Mouse (Mus musculus) liver, embryonic 13.5 days (tissue): ENCODE data around the gene Ywhaq. TPM values are rescaled to one million over a fixed set of nuclear protein-coding genes. Genes with fewer than 3 reads are reported as not detected.

Experiments
- ATAC-seq: fragments of 200-750 bp; cut with Nextera tagmentation; 2 replicates; pipeline ENCODE4 v1.8.0; 2017; ENCODE audit warnings: low read depth, mild to moderate bottlenecking, moderate number of reproducible peaks, moderate library complexity
- DNase-seq: peaks from one replicate; pipeline ENCODE4 v3.0.0; 2022
- H3K27ac ChIP-seq: fragments of 300-500 bp; sonication (generic); 2 replicates; pipeline ENCODE4 v1.5.1; 2015; ENCODE audit warnings: moderate library complexity, mild to moderate bottlenecking, inconsistent platforms
- H3K27me3 ChIP-seq: fragments of 300-500 bp; sonication (generic); 2 replicates; pipeline ENCODE4 v1.6.1; 2015; ENCODE audit warnings: mild to moderate bottlenecking, inconsistent platforms
- H3K36me3 ChIP-seq: fragments of 300-500 bp; sonication (generic); 2 replicates; pipeline ENCODE4 v1.6.1; 2015; ENCODE audit warnings: mild to moderate bottlenecking, inconsistent platforms
- H3K4me1 ChIP-seq: fragments of 300-500 bp; sonication (generic); replicated peaks from 2 replicates; pipeline ENCODE4 v1.6.1; 2015; ENCODE audit warnings: inconsistent platforms
- H3K4me2 ChIP-seq: fragments of 300-500 bp; sonication (generic); 2 replicates; pipeline ENCODE4 v1.6.1; 2015; ENCODE audit warnings: inconsistent platforms, mild to moderate bottlenecking, moderate library complexity
- H3K4me3 ChIP-seq: fragments of 300-500 bp; sonication (generic); replicated peaks from 2 replicates; pipeline ENCODE4 v1.5.1; 2015; ENCODE audit warnings: mild to moderate bottlenecking, inconsistent platforms
- H3K9ac ChIP-seq: fragments of 300-500 bp; sonication (generic); 2 replicates; pipeline ENCODE4 v1.6.1; 2015; ENCODE audit warnings: mild to moderate bottlenecking, inconsistent platforms
- H3K9me3 ChIP-seq: fragments of 300-500 bp; sonication (generic); replicated peaks from 2 replicates; pipeline ENCODE4 v1.6.1; 2016; ENCODE audit warnings: inconsistent platforms
- WGBS: fragments of 180-500 bp; shearing (Covaris S2); methylation state at CpG from one replicate; pipeline ENCODE4 v1.1.7; 2015; ENCODE audit not compliant: insufficient replicate concordance; 5-methylcytosine and 5-hydroxymethylcytosine counted together
- polyA plus RNA-seq: library from polyadenylated mRNA; unstranded; fragments of >200 nt; fragmentation: Nextera tagmentation; extraction: Ambion mirVana; gene quantifications from 2 replicates; pipeline ENCODE4 v1.2.1, GENCODE M21; 2015

Ywhaq gene
- polyA plus RNA-seq, 1 experiment from 2014 or later: 262 TPM

GRCm38 (mm10) chr12:21438294-21438693 lies 20.9 kb upstream of the Ywhaq start:
- H3K4me3 ChIP-seq: no peak overlapping the region
- no peaks in the 10 kb centered on the region for H3K36me3 ChIP-seq
- no peak overlapping the region for H3K9ac ChIP-seq
- H3K27me3 ChIP-seq: no peaks in the 10 kb centered on the region
- no peak overlapping the region for H3K4me2 ChIP-seq
- DNase-seq (no peak), ATAC-seq (no peak)
- 60% methylated on average over 3 of the region's 3 CpGs for WGBS
- H3K27ac ChIP-seq: no peak overlapping the region
- no peaks in the 10 kb centered on the region for H3K9me3 ChIP-seq
- H3K4me1 ChIP-seq: peaks cover 6% of the 10 kb centered on the region; the same call in 1 of the 2 replicates

GRCm38 (mm10) chr12:21431950-21432349 lies 14.5 kb upstream of the Ywhaq start:
- Histone ChIP-seq H3K9ac (no peak overlapping the region), H3K4me1 (peaks cover 4% of the 10 kb centered on the region), H3K4me2 (no peak overlapping the region), H3K36me3 (no peaks in the 10 kb centered on the region), H3K9me3 (no peaks in the 10 kb centered on the region), H3K27ac (no peak overlapping the region), H3K4me3 (no peak overlapping the region), H3K27me3 (no peaks in the 10 kb centered on the region)
- no peak for DNase-seq
- ATAC-seq: no peak
- 62% methylated on average over 8 of the region's 8 CpGs for WGBS

- no peak overlapping the region for H3K27ac ChIP-seq
- DNase-seq: no peak
- WGBS: 27% methylated on average over 2 of the region's 2 CpGs
- peaks cover 11% of the 10 kb centered on the region for H3K4me1 ChIP-seq
- no peak overlapping the region for H3K9ac ChIP-seq
- no peaks in the 10 kb centered on the region for H3K36me3 ChIP-seq
- no peaks in the 10 kb centered on the region for H3K27me3 ChIP-seq
- H3K4me2 ChIP-seq: no peak overlapping the region
- H3K9me3 ChIP-seq: no peaks in the 10 kb centered on the region
- no peak for ATAC-seq
- H3K4me3 ChIP-seq: no peak overlapping the region
Measured at GRCm38 (mm10) chr12:21431039-21431438, 13.6 kb upstream of the Ywhaq start.

- Histone ChIP-seq H3K27ac (no peak overlapping the region), H3K27me3 (no peaks in the 10 kb centered on the region), H3K4me3 (no peak overlapping the region), H3K4me2 (no peak overlapping the region), H3K9ac (no peak overlapping the region), H3K9me3 (no peaks in the 10 kb centered on the region), H3K4me1 (peaks cover 20% of the 10 kb centered on the region), H3K36me3 (no peaks in the 10 kb centered on the region)
- ATAC-seq: no peak
- 42% methylated on average over 4 of the region's 4 CpGs for WGBS
- DNase-seq: no peak
Measured at GRCm38 (mm10) chr12:21430140-21430539, 12.7 kb upstream of the Ywhaq start.

- no peaks in the 10 kb centered on the region for H3K9me3 ChIP-seq
- WGBS: 64% methylated on average over 1 of the region's 1 CpGs
- no peaks in the 10 kb centered on the region for H3K27me3 ChIP-seq
- H3K9ac ChIP-seq: no peak overlapping the region
- no peaks in the 10 kb centered on the region for H3K36me3 ChIP-seq
- no peak overlapping the region for H3K4me2 ChIP-seq
- H3K4me1 ChIP-seq: peaks cover 18% of the 10 kb centered on the region
- ATAC-seq (no peak), DNase-seq (no peak)
- no peak overlapping the region for H3K27ac ChIP-seq
- no peak overlapping the region for H3K4me3 ChIP-seq
Measured at GRCm38 (mm10) chr12:21429021-21429420, 11.6 kb upstream of the Ywhaq start.

GRCm38 (mm10) chr12:21426065-21426940 lies 8.9 kb upstream of the Ywhaq start:
- 10% methylated on average over 16 of the region's 16 CpGs for WGBS
- H3K4me3 ChIP-seq: no peak overlapping the region
- no peak overlapping the region for H3K9ac ChIP-seq

GRCm38 (mm10) chr12:21424683-21425082 lies 7.2 kb upstream of the Ywhaq start:
- no peak overlapping the region for H3K4me2 ChIP-seq
- DNase-seq: no peak
- H3K9me3 ChIP-seq: no peaks in the 10 kb centered on the region
- H3K27me3 ChIP-seq: no peaks in the 10 kb centered on the region
- H3K4me1 ChIP-seq: peaks cover 26% of the 10 kb centered on the region
- no peaks in the 10 kb centered on the region for H3K36me3 ChIP-seq
- no peak overlapping the region for H3K4me3 ChIP-seq
- no peak overlapping the region for H3K27ac ChIP-seq
- WGBS: 55% methylated on average over 7 of the region's 7 CpGs
- ATAC-seq: no peak
- H3K9ac ChIP-seq: no peak overlapping the region

More at GRCm38 (mm10) chr12:21426065-21426940, 8.9 kb upstream of the Ywhaq start:
- Histone ChIP-seq H3K9me3 (no peaks in the 10 kb centered on the region), H3K36me3 (no peaks in the 10 kb centered on the region), H3K27ac (peak overlapping the region; percentile 78), H3K4me1 (peaks cover 23% of the 10 kb centered on the region), H3K4me2 (peak overlapping the region; percentile 47), H3K27me3 (no peaks in the 10 kb centered on the region)
- DNase-seq: no peak
- ATAC-seq: peak; percentile 76

- Histone ChIP-seq H3K4me2 (peak overlapping the region; percentile 86), H3K4me3 (peak overlapping the region; percentile 83), H3K9me3 (no peaks in the 10 kb centered on the region), H3K4me1 (peaks cover 50% of the 10 kb centered on the region), H3K27me3 (no peaks in the 10 kb centered on the region), H3K27ac (no peak overlapping the region; the same call in 1 of the 2 replicates), H3K9ac (peak overlapping the region; percentile 87), H3K36me3 (peaks cover 19% of the 10 kb centered on the region)
- ATAC-seq: no peak
- DNase-seq: no peak
- 69% methylated on average over 11 of the region's 11 CpGs for WGBS
Measured at GRCm38 (mm10) chr12:21418621-21419131, 1.2 kb upstream of the Ywhaq start.

GRCm38 (mm10) chr12:21418083-21418482 lies 646 bp upstream of the Ywhaq start:
- ATAC-seq (no peak), DNase-seq (no peak)
- Histone ChIP-seq H3K27me3 (no peaks in the 10 kb centered on the region), H3K4me2 (peak overlapping the region; percentile 86), H3K36me3 (peaks cover 25% of the 10 kb centered on the region), H3K4me1 (peaks cover 53% of the 10 kb centered on the region), H3K27ac (peak overlapping the region; percentile 74), H3K9ac (peak overlapping the region; percentile 87), H3K9me3 (no peaks in the 10 kb centered on the region), H3K4me3 (peak overlapping the region; percentile 83)
- WGBS: 11% methylated on average over 10 of the region's 10 CpGs

- Histone ChIP-seq H3K27ac (peak overlapping the region; percentile 39; the same call in 1 of the 2 replicates), H3K4me3 (peak overlapping the region; percentile 83), H3K9me3 (no peaks in the 10 kb centered on the region), H3K36me3 (peaks cover 40% of the 10 kb centered on the region), H3K9ac (peak overlapping the region; percentile 87), H3K4me2 (peak overlapping the region; percentile 86), H3K27me3 (no peaks in the 10 kb centered on the region), H3K4me1 (peaks cover 62% of the 10 kb centered on the region)
- ATAC-seq: no peak
- WGBS: under 1% methylated on average over 13 of the region's 15 CpGs
- DNase-seq: no peak
Measured at GRCm38 (mm10) chr12:21416506-21416905, 931 bp downstream of the Ywhaq start.

GRCm38 (mm10) chr12:21410620-21411019 lies 6.8 kb downstream of the Ywhaq start:
- DNase-seq (no peak), ATAC-seq (peak; percentile 70)
- peaks cover 77% of the 10 kb centered on the region for H3K36me3 ChIP-seq
- no peaks in the 10 kb centered on the region for H3K9me3 ChIP-seq
- 36% methylated on average over 2 of the region's 2 CpGs for WGBS
- peaks cover 72% of the 10 kb centered on the region for H3K4me1 ChIP-seq
- H3K4me2 ChIP-seq: 0 out of 2 replicates have a peak overlapping the region, but pooled peaks have one; percentile 13
- H3K27me3 ChIP-seq: no peaks in the 10 kb centered on the region
- H3K4me3 ChIP-seq: no peak overlapping the region
- H3K9ac ChIP-seq: no peak overlapping the region
- H3K27ac ChIP-seq: peak overlapping the region; percentile 43; the same call in 1 of the 2 replicates
